Mouse (Mus musculus): ENCODE data around the gene Xab2. TPM values are rescaled to one million over a fixed set of nuclear protein-coding genes. Genes with fewer than 3 reads are reported as not detected.

The Xab2 gene
- polyA plus RNA-seq, 1 experiment from 2014 or later, result 44.4 TPM

- H3K27ac ChIP-seq, result no peak within 1 kb of the TSS
- WGBS, result 66% methylated on average over 3 of the region's 3 CpGs
- no peak for TF ChIP-seq CTCF (IDR thresholded peaks at IDR 0.05; ENCODE audit: low read depth)
Observed at GRCm38 (mm10) chr8:3655526-3655925, 34.4 kb upstream of the Xab2 start, which contains the start of gene Retn. Gene Retn (plus strand): TSS chr8:3655770.

GRCm38 (mm10) chr8:3654726-3655508 lies 33.8 kb upstream of the Xab2 start:
- no peak for DNase-seq (ENCODE audit: low spot score)
- Histone ChIP-seq H3K9ac (ENCODE audit: low read depth, low read length) (no peak overlapping the region), H3K36me3 (ENCODE audit: insufficient read depth, low read length) (no peaks in the 10 kb centered on the region), H3K27me3 (ENCODE audit: insufficient read depth, low read length) (no peaks in the 10 kb centered on the region), H3K4me2 (ENCODE audit: low read length) (no peak overlapping the region), H3K4me3 (replicated peaks; ENCODE audit: low read depth, low read length) (no peak overlapping the region), H3K27ac (no peak overlapping the region), H3K4me1 (replicated peaks; ENCODE audit: insufficient read depth, low read length) (no peaks in the 10 kb centered on the region), H3K9me3 (replicated peaks; ENCODE audit: low read length) (no peaks in the 10 kb centered on the region)
- no peak for TF ChIP-seq CTCF (IDR thresholded peaks at IDR 0.05; ENCODE audit: low read depth)
- no peak for ATAC-seq (replicated peaks; ENCODE audit: low FRiP score, low read depth)
- WGBS, result 70% methylated on average over 11 of the region's 11 CpGs

More at GRCm38 (mm10) chr8:3655526-3655925, 34.4 kb upstream of the Xab2 start, which contains the start of gene Retn:
- ATAC-seq (replicated peaks; ENCODE audit: low FRiP score, low read depth), result no peak
- Histone ChIP-seq H3K27me3 (ENCODE audit: insufficient read depth, low read length) (no peaks in the 10 kb centered on the region), H3K9me3 (replicated peaks; ENCODE audit: low read length) (no peaks in the 10 kb centered on the region), H3K4me3 (replicated peaks; ENCODE audit: low read depth, low read length) (no peak within 1 kb of the TSS), H3K4me1 (replicated peaks; ENCODE audit: insufficient read depth, low read length) (no peaks in the 10 kb centered on the region), H3K9ac (ENCODE audit: low read depth, low read length) (no peak within 1 kb of the TSS), H3K4me2 (ENCODE audit: low read length) (no peak within 1 kb of the TSS), H3K36me3 (ENCODE audit: insufficient read depth, low read length) (no peaks in the 10 kb centered on the region)
- no peak for DNase-seq (ENCODE audit: low spot score)

- no peak for ATAC-seq (replicated peaks; ENCODE audit: low FRiP score, low read depth)
- no peak overlapping the region for H3K4me3 ChIP-seq (replicated peaks; ENCODE audit: low read depth, low read length)
- no peak for TF ChIP-seq CTCF (IDR thresholded peaks at IDR 0.05; ENCODE audit: low read depth)
- DNase-seq (ENCODE audit: low spot score), result no peak
- no peak overlapping the region for H3K4me2 ChIP-seq (ENCODE audit: low read length)
- 58% methylated on average over 3 of the region's 3 CpGs for WGBS
- no peak overlapping the region for H3K9ac ChIP-seq (ENCODE audit: low read depth, low read length)
- no peaks in the 10 kb centered on the region for H3K36me3 ChIP-seq (ENCODE audit: insufficient read depth, low read length)
- H3K27me3 ChIP-seq (ENCODE audit: insufficient read depth, low read length), result no peaks in the 10 kb centered on the region
- no peak overlapping the region for H3K27ac ChIP-seq
- H3K4me1 ChIP-seq (replicated peaks; ENCODE audit: insufficient read depth, low read length), result no peaks in the 10 kb centered on the region
- no peaks in the 10 kb centered on the region for H3K9me3 ChIP-seq (replicated peaks; ENCODE audit: low read length)
Observed at GRCm38 (mm10) chr8:3652845-3653244, 31.7 kb upstream of the Xab2 start.

GRCm38 (mm10) chr8:3648990-3649389 lies 27.9 kb upstream of the Xab2 start:
- peak; percentile 71 for DNase-seq (ENCODE audit: low spot score)
- no peaks in the 10 kb centered on the region for H3K9me3 ChIP-seq (replicated peaks; ENCODE audit: low read length)
- peak overlapping the region; percentile 2; the same call in 1 of the 2 replicates for H3K4me2 ChIP-seq (ENCODE audit: low read length)
- WGBS, result 47% methylated on average over 1 of the region's 1 CpGs
- no peaks in the 10 kb centered on the region for H3K4me1 ChIP-seq (replicated peaks; ENCODE audit: insufficient read depth, low read length)
- H3K27me3 ChIP-seq (ENCODE audit: insufficient read depth, low read length), result no peaks in the 10 kb centered on the region
- H3K9ac ChIP-seq (ENCODE audit: low read depth, low read length), result no peak overlapping the region
- H3K36me3 ChIP-seq (ENCODE audit: insufficient read depth, low read length), result no peaks in the 10 kb centered on the region
- no peak overlapping the region for H3K4me3 ChIP-seq (replicated peaks; ENCODE audit: low read depth, low read length)
- ATAC-seq (replicated peaks; ENCODE audit: low FRiP score, low read depth), result 0 out of 2 replicates have a peak, but pooled peaks have one; percentile 29
- TF ChIP-seq CTCF (IDR thresholded peaks at IDR 0.05; ENCODE audit: low read depth), result no peak
- no peak overlapping the region for H3K27ac ChIP-seq

- ATAC-seq (replicated peaks; ENCODE audit: low FRiP score, low read depth) (no peak), DNase-seq (ENCODE audit: low spot score) (no peak)
- no peaks in the 10 kb centered on the region for H3K4me1 ChIP-seq (replicated peaks; ENCODE audit: insufficient read depth, low read length)
- WGBS, result 65% methylated on average over 2 of the region's 2 CpGs
- no peak overlapping the region for H3K4me2 ChIP-seq (ENCODE audit: low read length)
- no peaks in the 10 kb centered on the region for H3K9me3 ChIP-seq (replicated peaks; ENCODE audit: low read length)
- no peak overlapping the region for H3K4me3 ChIP-seq (replicated peaks; ENCODE audit: low read depth, low read length)
- no peak for TF ChIP-seq CTCF (IDR thresholded peaks at IDR 0.05; ENCODE audit: low read depth)
- H3K27me3 ChIP-seq (ENCODE audit: insufficient read depth, low read length), result no peaks in the 10 kb centered on the region
- H3K9ac ChIP-seq (ENCODE audit: low read depth, low read length), result no peak overlapping the region
- no peaks in the 10 kb centered on the region for H3K36me3 ChIP-seq (ENCODE audit: insufficient read depth, low read length)
- no peak overlapping the region for H3K27ac ChIP-seq
Observed at GRCm38 (mm10) chr8:3648268-3648667, 27.2 kb upstream of the Xab2 start.

GRCm38 (mm10) chr8:3647561-3647960 lies 26.4 kb upstream of the Xab2 start:
- peak; percentile 18 for DNase-seq (ENCODE audit: low spot score)
- Histone ChIP-seq H3K4me2 (ENCODE audit: low read length) (no peak overlapping the region), H3K27ac (no peak overlapping the region), H3K9me3 (replicated peaks; ENCODE audit: low read length) (no peaks in the 10 kb centered on the region), H3K9ac (ENCODE audit: low read depth, low read length) (no peak overlapping the region), H3K4me3 (replicated peaks; ENCODE audit: low read depth, low read length) (no peak overlapping the region), H3K27me3 (ENCODE audit: insufficient read depth, low read length) (no peaks in the 10 kb centered on the region), H3K36me3 (ENCODE audit: insufficient read depth, low read length) (no peaks in the 10 kb centered on the region), H3K4me1 (replicated peaks; ENCODE audit: insufficient read depth, low read length) (no peaks in the 10 kb centered on the region)
- TF ChIP-seq CTCF (IDR thresholded peaks at IDR 0.05; ENCODE audit: low read depth), result no peak
- WGBS, result 54% methylated on average over 4 of the region's 4 CpGs
- 0 out of 2 replicates have a peak, but pooled peaks have one; percentile 49 for ATAC-seq (replicated peaks; ENCODE audit: low FRiP score, low read depth)

Measured in kidney, postnatal 0 days (tissue).